Mouse (Mus musculus): ENCODE measurements around the gene Rbak. TPM values are rescaled to one million over a fixed set of nuclear protein-coding genes. Genes with fewer than 3 reads are reported as not detected.
"Not testable (repeated sequence)": the region's sequence is repeated elsewhere in the genome, so short reads cannot be mapped to it uniquely, and the experiment has no call there.

The Rbak gene
- polyA plus RNA-seq, 1 experiment from 2014 or later = 16.2 TPM

DNA sequence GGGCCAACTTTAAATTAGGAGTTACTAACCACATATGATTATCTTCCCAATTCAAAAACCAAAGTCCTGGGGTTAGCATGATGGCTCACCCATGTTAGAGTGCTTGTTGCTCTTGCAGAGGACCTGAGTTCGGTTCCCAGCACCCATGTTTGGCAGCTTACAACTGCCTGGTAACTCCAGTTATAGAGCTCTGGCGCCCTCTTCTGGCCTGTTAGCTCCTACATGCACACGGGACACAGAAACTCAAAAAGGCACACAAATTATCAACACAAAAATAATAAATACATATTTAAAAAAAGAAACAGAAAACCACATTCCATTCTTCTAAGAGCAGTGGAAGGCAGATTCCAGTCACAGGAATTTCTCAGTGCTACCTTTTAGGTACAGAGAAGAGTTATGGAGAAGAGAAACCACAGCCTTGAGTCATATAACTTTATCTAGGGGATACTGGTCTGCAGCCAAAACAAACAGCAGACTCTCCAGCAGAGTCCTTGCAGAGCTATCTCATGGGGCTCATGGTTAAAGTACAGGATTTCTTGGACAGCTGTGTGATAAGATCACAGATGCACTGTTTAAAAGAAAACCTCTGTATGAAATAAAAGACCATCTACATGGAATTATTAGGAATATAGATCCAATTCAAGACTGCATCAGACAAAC is 2.9 kb downstream of the Rbak start:
- H3K4me3 ChIP-seq (replicated peaks) = no peak overlapping the region
- 93% methylated on average over 3 of the region's 3 CpGs for WGBS
- no peak overlapping the region for H3K27ac ChIP-seq

DNA sequence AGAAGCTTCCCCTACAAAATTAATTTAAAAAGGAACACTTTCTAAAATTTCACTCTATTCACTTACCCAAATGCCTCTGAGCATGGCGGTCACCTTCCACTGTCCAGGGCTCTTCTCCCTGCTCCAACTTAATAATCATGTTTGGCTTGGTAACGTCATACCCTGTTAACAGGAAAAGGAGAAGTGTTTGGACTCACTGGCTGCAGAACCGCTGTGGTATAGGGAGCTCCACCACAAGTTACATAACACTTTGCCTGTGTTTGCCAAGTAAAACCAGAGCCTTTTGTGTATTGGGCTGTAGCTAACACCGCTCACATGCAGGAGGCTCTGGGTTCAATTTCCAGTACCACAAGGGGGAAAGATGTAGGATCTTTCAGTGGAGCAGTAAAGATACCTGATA is 4.6 kb downstream of the Rbak start:
- WGBS = 96% methylated on average over 4 of the region's 4 CpGs
- 0 out of 2 replicates have a peak, but pooled peaks cover 6% of the 10 kb centered on the region for H3K9me3 ChIP-seq
- H3K4me3 ChIP-seq (replicated peaks) = no peak overlapping the region
- H3K27ac ChIP-seq = no peak overlapping the region
- H3K4me2 ChIP-seq (replicated peaks) = no peak overlapping the region
- ATAC-seq = no peak
- no peaks in the 10 kb centered on the region for H3K27me3 ChIP-seq
- H3K9ac ChIP-seq (replicated peaks) = no peak overlapping the region
- H3K36me3 ChIP-seq = peaks cover 75% of the 10 kb centered on the region
- peaks cover 14% of the 10 kb centered on the region for H3K4me1 ChIP-seq (replicated peaks)

More for the DNA sequence above, 2.9 kb downstream of the Rbak start:
- ATAC-seq = no peak
- 0 out of 2 replicates have a peak, but pooled peaks cover 6% of the 10 kb centered on the region for H3K9me3 ChIP-seq
- peaks cover 58% of the 10 kb centered on the region for H3K36me3 ChIP-seq
- no peak overlapping the region for H3K9ac ChIP-seq (replicated peaks)
- H3K4me2 ChIP-seq (replicated peaks) = no peak overlapping the region
- H3K27me3 ChIP-seq = no peaks in the 10 kb centered on the region
- peaks cover 14% of the 10 kb centered on the region for H3K4me1 ChIP-seq (replicated peaks)

DNA sequence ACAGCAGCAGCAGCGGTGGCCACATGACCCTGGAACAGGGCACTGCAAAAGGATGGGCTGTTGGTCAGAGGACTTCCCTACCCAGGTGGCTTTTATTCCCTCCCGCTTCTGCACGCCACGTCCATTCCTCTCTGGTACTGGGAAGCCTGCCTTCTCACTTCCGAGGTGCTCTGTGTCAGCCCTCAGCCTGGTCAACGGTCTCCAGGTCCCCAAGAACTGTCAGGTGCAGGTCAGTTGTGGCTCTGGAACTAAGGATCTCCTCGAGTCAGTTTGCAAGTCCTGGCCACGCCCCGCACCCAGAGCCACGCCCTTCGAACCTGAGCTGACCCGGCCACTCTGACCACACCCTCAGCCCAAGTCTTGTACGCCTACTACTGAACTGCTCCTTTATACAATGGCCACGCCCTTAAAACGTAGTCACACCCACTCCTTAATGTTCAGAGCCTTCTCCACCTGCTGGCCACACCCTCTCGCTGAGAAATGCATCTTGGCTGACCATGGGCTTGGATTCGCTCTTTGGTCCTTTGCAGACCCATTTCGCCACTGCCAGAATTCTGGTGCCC is 15.0 kb downstream of the Rbak start:
- H3K4me3 ChIP-seq (replicated peaks) = no peak overlapping the region
- H3K27me3 ChIP-seq = 0 out of 2 replicates have a peak, but pooled peaks cover 7% of the 10 kb centered on the region
- H3K27ac ChIP-seq = no peak overlapping the region
- no peak for ATAC-seq
- H3K9me3 ChIP-seq = no peaks in the 10 kb centered on the region
- no peak overlapping the region for H3K9ac ChIP-seq (replicated peaks)
- H3K36me3 ChIP-seq = no peaks in the 10 kb centered on the region
- no peak overlapping the region for H3K4me2 ChIP-seq (replicated peaks)
- no peaks in the 10 kb centered on the region for H3K4me1 ChIP-seq (replicated peaks)
- WGBS = 13% methylated on average over 18 of the region's 18 CpGs

DNA sequence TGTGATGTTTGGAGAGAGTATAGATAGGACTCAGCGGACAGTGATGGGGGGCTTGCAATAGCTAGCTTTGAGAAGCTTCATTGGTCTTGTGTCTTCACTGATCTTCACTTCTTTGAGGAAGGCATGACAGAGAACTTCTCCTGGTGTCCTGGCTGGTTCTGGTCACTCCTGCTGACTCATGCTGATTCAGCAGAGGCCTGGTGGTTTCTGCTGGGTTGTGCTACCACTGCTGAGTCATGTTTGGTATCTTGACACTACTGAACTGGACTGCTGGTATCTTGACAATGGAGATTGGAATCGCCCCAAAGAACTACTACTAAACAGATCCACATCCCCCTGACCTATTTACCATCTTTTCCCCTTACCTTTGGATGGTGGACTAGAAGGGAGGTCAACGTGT is 25.0 kb downstream of the Rbak start:
- Histone ChIP-seq H3K9ac (replicated peaks) (no peak overlapping the region), H3K36me3 (no peaks in the 10 kb centered on the region), H3K4me3 (replicated peaks) (no peak overlapping the region), H3K4me1 (replicated peaks) (no peaks in the 10 kb centered on the region), H3K9me3 (0 out of 2 replicates have a peak, but pooled peaks cover 3% of the 10 kb centered on the region), H3K4me2 (replicated peaks) (no peak overlapping the region), H3K27me3 (peaks cover 41% of the 10 kb centered on the region), H3K27ac (no peak overlapping the region)
- 90% methylated on average over 3 of the region's 3 CpGs for WGBS
- no peak for ATAC-seq

DNA sequence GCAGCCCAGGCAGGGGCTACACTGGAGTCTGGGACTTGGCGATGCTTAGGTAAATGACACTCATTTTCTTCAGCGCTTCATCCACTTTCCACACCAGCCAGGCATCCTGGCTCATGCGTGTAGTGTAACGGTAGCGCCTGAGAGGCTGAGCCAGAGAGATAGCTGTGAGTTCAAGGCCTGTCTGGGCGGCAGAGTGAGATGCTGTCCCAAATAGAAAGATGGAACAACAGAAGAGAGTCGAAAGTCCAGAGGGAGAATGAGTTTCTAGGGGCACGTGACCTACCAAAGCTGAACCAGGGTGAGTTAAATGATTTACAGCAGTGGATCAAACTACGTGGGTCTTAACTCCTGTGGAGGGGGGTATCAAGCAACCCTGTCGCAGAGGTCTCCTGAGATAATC is 26.8 kb downstream of the Rbak start:
- WGBS = 92% methylated on average over 10 of the region's 10 CpGs
- H3K36me3 ChIP-seq = no peaks in the 10 kb centered on the region
- H3K4me1 ChIP-seq (replicated peaks) = no peaks in the 10 kb centered on the region
- H3K27me3 ChIP-seq = peaks cover 38% of the 10 kb centered on the region
- 0 out of 2 replicates have a peak, but pooled peaks cover 6% of the 10 kb centered on the region for H3K9me3 ChIP-seq
- no peak overlapping the region for H3K27ac ChIP-seq
- no peak for ATAC-seq
- no peak overlapping the region for H3K4me3 ChIP-seq (replicated peaks)
- H3K9ac ChIP-seq (replicated peaks) = no peak overlapping the region
- H3K4me2 ChIP-seq (replicated peaks) = no peak overlapping the region

DNA sequence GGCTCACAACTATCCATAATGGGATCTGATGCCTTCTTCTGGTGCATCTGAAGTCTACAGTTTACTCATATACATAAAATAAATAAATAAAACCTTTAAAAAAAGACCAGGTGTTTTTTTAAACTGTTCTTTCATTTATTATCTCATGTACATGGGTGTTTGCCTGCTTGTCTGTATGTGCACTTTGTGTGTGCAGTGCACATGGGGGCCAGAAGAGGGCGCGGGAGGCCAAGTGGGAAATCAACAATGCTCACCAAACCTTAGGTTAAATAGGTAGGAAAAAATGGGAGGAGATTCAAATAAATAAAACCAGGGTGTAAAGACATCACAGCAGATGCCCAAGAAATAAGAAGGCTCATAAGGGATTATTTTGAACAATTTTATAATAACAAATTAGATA is 30.5 kb downstream of the Rbak start:
- H3K9me3 ChIP-seq = 0 out of 2 replicates have a peak, but pooled peaks cover 6% of the 10 kb centered on the region
- H3K27me3 ChIP-seq = 0 out of 2 replicates have a peak, but pooled peaks cover 4% of the 10 kb centered on the region
- no peaks in the 10 kb centered on the region for H3K36me3 ChIP-seq
- ATAC-seq = no peak
- H3K9ac ChIP-seq (replicated peaks) = no peak overlapping the region
- 86% methylated on average over 2 of the region's 2 CpGs for WGBS
- H3K4me3 ChIP-seq (replicated peaks) = no peak overlapping the region
- H3K4me1 ChIP-seq (replicated peaks) = no peaks in the 10 kb centered on the region
- no peak overlapping the region for H3K4me2 ChIP-seq (replicated peaks)
- H3K27ac ChIP-seq = no peak overlapping the region

DNA sequence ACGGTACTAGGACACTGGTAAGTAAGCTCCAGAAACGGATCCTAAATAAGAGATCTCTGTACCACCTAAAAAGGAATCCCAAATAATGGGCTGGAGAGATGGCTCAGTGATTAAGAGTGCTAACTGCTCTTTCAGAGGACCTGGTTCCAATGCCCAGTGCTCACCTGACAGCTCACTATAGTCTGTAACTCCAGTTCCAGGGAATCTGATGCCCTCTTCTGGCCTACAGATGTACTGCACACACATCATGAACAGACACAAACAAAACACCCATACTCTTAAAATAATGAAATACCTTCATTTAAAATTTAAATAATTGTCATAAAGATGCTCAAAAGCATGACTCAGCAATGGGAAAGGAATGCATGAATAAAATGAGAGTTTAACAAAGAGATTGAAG is 31.0 kb downstream of the Rbak start:
- H3K4me3 ChIP-seq (replicated peaks) = no peak overlapping the region
- no peaks in the 10 kb centered on the region for H3K4me1 ChIP-seq (replicated peaks)
- 98% methylated on average over 2 of the region's 2 CpGs for WGBS
- no peaks in the 10 kb centered on the region for H3K36me3 ChIP-seq
- H3K9ac ChIP-seq (replicated peaks) = no peak overlapping the region
- H3K27me3 ChIP-seq = 0 out of 2 replicates have a peak, but pooled peaks cover under 1% of the 10 kb centered on the region
- ATAC-seq = no peak
- H3K4me2 ChIP-seq (replicated peaks) = no peak overlapping the region
- H3K9me3 ChIP-seq = 0 out of 2 replicates have a peak, but pooled peaks cover 6% of the 10 kb centered on the region
- H3K27ac ChIP-seq = no peak overlapping the region

DNA sequence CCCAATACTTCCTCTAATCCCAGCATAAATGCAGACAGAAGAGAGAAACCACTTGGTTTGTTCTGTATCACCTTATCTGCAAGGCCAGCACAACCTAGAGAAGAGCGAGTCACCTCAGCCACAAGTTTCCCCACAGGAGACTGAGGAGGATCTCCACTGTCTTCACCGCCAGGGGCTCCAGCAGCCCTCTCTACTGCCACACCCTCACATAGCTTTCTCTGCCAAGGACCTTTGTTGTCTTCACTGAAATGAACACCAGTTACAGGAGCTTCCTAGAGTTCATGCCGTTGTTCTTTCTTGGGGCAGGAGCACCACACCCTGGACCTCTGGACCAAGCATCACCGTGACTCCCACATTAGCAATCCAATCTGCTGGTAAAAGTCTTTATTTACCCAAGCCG is 31.9 kb downstream of the Rbak start:
- Histone ChIP-seq H3K36me3 (no peaks in the 10 kb centered on the region), H3K27ac (no peak overlapping the region)
- WGBS = 93% methylated on average over 5 of the region's 5 CpGs

DNA sequence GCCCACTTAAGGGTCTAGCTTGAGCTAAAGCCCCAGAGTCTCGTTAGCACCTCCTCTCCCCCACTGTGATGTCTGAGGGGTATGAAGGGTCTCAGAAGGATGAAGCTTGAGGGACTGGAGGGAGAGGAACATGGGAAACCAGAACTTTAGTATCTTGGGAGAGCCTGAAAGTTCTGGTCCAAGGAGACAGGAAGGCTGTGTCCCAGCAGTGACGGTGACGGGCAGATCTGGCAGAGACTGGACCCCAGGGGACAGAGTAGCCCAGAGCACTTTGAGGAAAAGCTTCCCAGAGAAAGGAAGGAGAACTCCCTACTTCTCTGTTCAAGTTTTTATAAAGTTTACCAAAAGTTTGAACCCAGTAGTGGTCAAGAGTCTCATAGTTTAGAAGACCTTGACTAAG is 33.1 kb downstream of the Rbak start, which contains the start of gene Olfr718-ps1:
Gene Olfr718-ps1, minus strand, starts transcription at position 101 of the 400 bp plus-strand sequence.
- no peaks in the 10 kb centered on the region for H3K27me3 ChIP-seq
- H3K4me1 ChIP-seq (replicated peaks) = no peaks in the 10 kb centered on the region
- H3K36me3 ChIP-seq = no peaks in the 10 kb centered on the region
- no peak within 1 kb of the TSS for H3K4me2 ChIP-seq (replicated peaks)
- 74% methylated on average over 3 of the region's 3 CpGs for WGBS
- no peak within 1 kb of the TSS for H3K9ac ChIP-seq (replicated peaks)
- no peak within 1 kb of the TSS for H3K4me3 ChIP-seq (replicated peaks)
- no peak within 1 kb of the TSS for H3K27ac ChIP-seq
- H3K9me3 ChIP-seq = 0 out of 2 replicates have a peak, but pooled peaks cover 6% of the 10 kb centered on the region
- ATAC-seq = no peak

More for the DNA sequence above, 31.9 kb downstream of the Rbak start:
- Histone ChIP-seq H3K9me3 (0 out of 2 replicates have a peak, but pooled peaks cover 6% of the 10 kb centered on the region), H3K4me2 (replicated peaks) (no peak overlapping the region), H3K4me3 (replicated peaks) (no peak overlapping the region), H3K9ac (replicated peaks) (no peak overlapping the region), H3K27me3 (no peaks in the 10 kb centered on the region), H3K4me1 (replicated peaks) (no peaks in the 10 kb centered on the region)
- no peak for ATAC-seq

DNA sequence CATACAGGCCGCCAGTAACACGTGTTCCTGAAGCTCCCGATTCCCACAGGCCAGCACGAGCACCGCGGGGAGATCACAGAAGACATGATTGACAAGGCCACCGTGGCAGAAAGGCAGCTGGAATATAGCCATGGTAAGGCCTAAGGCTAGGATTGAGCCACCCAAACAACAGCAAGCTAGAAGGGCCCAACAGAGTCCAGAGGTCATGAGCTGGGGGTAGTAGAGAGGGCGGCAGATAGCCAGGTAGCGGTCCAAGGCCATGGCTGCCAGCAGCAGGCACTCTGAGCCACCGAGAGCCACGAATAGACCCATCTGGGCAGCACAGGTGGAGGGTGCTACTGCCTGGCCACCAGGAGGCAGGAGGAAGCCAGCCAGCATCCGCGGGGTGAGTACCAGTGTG is 43.0 kb downstream of the Rbak start:
- H3K9ac ChIP-seq (replicated peaks) = no peak overlapping the region
- no peaks in the 10 kb centered on the region for H3K9me3 ChIP-seq
- ATAC-seq = no peak
- H3K27me3 ChIP-seq = no peaks in the 10 kb centered on the region
- no peaks in the 10 kb centered on the region for H3K36me3 ChIP-seq
- no peaks in the 10 kb centered on the region for H3K4me1 ChIP-seq (replicated peaks)
- H3K27ac ChIP-seq = no peak overlapping the region
- H3K4me2 ChIP-seq (replicated peaks) = no peak overlapping the region
- WGBS = 85% methylated on average over 13 of the region's 13 CpGs
- no peak overlapping the region for H3K4me3 ChIP-seq (replicated peaks)

DNA sequence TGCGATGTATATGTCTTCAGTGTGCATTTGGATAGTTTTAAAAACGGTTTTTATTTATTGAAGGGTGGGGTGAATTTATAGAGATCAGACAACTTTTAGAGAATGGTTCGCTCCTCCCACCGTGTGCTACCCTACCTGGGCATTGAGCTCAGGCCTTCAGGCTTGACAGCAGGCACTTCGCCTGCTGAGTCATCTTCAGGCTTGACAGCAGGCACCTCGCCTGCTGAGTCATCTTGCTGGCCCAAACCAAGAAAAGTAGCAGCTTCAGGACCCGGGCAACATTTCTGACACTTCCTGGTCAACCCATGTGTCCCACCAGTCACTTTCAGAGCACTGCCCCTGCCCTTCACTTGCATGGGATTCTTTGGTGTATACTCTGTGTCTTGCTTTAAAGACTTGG is 45.5 kb downstream of the Rbak start:
- no peaks in the 10 kb centered on the region for H3K9me3 ChIP-seq
- H3K36me3 ChIP-seq = no peaks in the 10 kb centered on the region
- H3K9ac ChIP-seq (replicated peaks) = no peak overlapping the region
- H3K4me2 ChIP-seq (replicated peaks) = no peak overlapping the region
- H3K4me1 ChIP-seq (replicated peaks) = no peaks in the 10 kb centered on the region
- H3K27me3 ChIP-seq = no peaks in the 10 kb centered on the region
- ATAC-seq = no peak
- no peak overlapping the region for H3K4me3 ChIP-seq (replicated peaks)
- H3K27ac ChIP-seq = no peak overlapping the region
- WGBS = 93% methylated on average over 7 of the region's 7 CpGs

DNA sequence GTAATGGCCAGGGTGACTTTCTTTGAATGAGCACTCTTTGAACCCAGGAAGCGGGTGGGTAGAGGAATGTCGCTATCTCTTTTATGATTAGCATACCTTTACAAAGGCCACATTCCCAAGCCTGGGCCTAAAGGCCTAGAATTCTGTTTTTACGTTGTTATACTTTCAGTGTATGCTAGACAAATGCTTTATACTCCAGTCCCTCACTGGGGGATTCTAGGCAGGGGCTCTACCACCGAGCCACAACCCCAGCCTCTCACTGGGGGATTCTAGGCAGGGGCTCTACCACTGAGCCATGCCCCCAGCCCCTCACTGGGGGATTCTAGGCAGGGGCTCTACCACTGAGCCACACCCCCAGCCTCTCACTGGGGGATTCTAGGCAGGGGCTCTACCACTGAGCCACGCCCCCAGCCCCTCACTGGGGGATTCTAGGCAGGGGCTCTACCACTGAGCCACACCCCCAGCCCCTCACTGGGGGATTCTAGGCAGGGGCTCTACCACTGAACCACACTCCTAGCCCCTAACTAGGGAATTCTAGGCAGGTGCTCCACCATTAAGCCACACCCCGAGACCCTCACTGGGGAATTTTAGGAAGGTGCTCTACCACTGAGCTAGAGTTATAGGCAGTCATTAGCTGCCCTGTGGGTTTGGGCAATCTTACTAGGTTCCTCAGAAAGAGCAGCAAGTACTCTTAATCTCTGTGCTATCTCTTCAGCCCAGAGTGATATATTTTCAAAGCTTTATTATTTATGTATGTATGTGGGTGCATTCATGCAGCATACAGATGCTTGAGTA is 46.2 kb downstream of the Rbak start:
- not testable (repeated sequence) for H3K27me3 ChIP-seq; H3K4me1 ChIP-seq (replicated peaks); H3K9ac ChIP-seq (replicated peaks); H3K4me3 ChIP-seq (replicated peaks); H3K36me3 ChIP-seq; H3K4me2 ChIP-seq (replicated peaks); H3K9me3 ChIP-seq; ATAC-seq; H3K27ac ChIP-seq
- 83% methylated on average over 4 of the region's 6 CpGs for WGBS
